Mouse (Mus musculus) lung, adult 10 weeks (tissue): ENCODE results near the gene Mob1b. TPM values are rescaled to one million over a fixed set of nuclear protein-coding genes. Genes with fewer than 3 reads are reported as not detected.

Experiments used
- polyA plus RNA-seq: library from polyadenylated mRNA; stranded (reverse); fragments of 350-450 nt; fragmentation: Illumina TruSeq; extraction: RNeasy Lipid Tissue Mini Kit (QIAGEN cat#74804); gene quantifications from one replicate; pipeline ENCODE4 v1.2.3, GENCODE M21; 2014; ENCODE audit warnings: low read depth, low replicate concordance; ENCODE audit not compliant: insufficient read depth

Mob1b gene
- polyA plus RNA-seq: 10.6 TPM

GRCm38 (mm10) chr5:88720116-88721002, at the start of gene Mob1b:
Gene Mob1b (plus strand): TSS chr5:88720855.

DNA sequence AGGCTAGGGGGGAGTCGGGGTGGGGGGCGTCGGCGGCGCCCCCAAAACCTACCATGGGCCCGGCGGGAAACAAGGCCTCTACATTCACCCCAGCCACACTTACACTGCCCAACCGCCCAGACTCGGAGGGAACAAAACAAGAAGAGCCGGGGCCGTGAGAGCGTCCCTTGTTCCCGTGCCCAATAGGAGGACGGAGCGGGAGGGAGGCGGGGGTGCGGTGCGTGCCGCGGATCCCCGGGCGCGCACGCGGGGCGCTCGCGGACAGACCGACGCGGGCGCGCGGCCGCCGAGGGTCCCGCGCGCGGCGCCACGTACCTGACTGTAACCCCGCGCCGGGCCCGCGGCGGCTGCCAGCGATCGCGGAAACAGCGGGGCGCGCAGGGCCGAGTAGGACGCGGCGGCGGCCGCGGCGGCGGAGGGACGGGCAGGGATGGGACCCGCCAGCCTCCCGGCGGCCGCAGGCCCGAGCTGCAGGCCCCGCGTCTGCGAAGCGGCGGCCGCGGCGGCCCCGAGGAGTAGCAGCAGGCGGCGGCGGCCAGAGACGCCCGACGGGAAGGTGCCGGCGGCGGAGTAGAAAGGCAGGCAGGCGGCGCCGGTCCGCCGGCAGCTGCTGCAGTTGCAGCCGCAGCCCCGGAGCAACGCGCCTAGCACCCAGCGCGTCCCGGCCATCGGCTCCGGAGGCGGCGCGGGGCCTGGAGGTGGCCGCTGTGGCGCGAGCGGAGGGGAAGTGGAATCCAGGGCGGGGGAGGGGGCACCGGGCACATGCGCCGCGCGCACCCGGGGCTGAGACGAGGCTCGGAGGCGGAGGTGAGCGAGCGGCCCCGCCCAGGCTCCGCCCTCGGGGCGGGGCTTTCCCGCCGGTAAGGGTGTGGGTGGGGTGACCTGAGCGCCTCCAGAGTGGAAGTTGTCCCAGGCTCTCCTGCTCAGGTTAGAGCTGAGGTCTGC, 44.9 kb upstream of the Mob1b start, which contains the start of gene Grsf1:
Grsf1 (minus strand) TSS at position 729 of the 945 bp plus-strand sequence.

GRCm38 (mm10) chr5:88764987-88765481, 44.4 kb downstream of the Mob1b start, which contains the start of gene Dck:
Gene Dck (plus strand): TSS chr5:88764996.

Other genes with a start within 250 kb of the Mob1b start
- not detected for gene Enam, start 232.9 kb upstream of the Mob1b start, polyA plus RNA-seq
- 111 TPM for gene Jchain, start 193.0 kb upstream of the Mob1b start, polyA plus RNA-seq
- 28.3 TPM for gene Utp3, start 166.4 kb upstream of the Mob1b start, polyA plus RNA-seq
- gene Rufy3, start 155.8 kb upstream of the Mob1b start, polyA plus RNA-seq: 5.7 TPM
- gene Grsf1, start 44.7 kb upstream of the Mob1b start, polyA plus RNA-seq: 34.9 TPM
- gene Dck, start 44.1 kb downstream of the Mob1b start, polyA plus RNA-seq: 4.6 TPM
- gene Slc4a4, start 166.0 kb downstream of the Mob1b start, polyA plus RNA-seq: 2.3 TPM